Mouse (Mus musculus) thymus, adult 2 months (tissue): ENCODE measurements at regions not wholly inside any gene's neighbourhood (a gene's known extent, or its start where the extent isn't known, plus 50 kb on each side); places are given as distances from the start of the nearest gene placed in this dataset.

Source experiments
- CTCF ChIP-seq: fragments of 200-500 bp; IDR thresholded peaks from 2 replicates; pipeline ENCODE4 v1.5.1; 2012; ENCODE audit warnings: mild to moderate bottlenecking, control low read depth, low read length, moderate library complexity, borderline replicate concordance; ENCODE audit not compliant: control insufficient read depth, poor library complexity, insufficient read depth; ENCODE audit errors: extremely low read depth
- POLR2A ChIP-seq: fragments of 200-500 bp; IDR thresholded peaks from 2 replicates; pipeline ENCODE4 v1.6.1; 2012; ENCODE audit warnings: mild to moderate bottlenecking, low read length, control low read depth, moderate library complexity; ENCODE audit not compliant: control insufficient read depth, poor library complexity, insufficient read depth; ENCODE audit errors: extremely low read depth

DNA sequence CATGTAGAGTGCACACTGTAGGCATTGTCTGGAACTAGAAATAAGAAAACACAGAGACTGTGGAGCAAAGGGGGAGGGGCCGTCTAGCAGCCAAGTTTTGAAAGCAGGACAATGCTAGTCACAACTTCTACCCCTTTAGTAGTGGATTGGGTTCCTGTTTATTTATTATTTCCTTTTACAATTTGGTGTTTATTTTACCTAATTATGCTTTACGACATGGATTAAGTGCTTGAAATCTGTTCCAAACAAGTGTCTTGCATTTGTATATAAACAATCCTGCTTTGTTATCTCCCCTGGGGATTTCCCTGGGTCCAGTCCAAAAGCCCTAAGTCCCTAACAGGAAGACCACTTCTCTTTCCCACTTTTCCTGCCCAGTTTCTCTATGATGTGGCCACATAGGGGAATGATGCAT, 627.9 kb downstream of the Adgrl2 start:
- TF ChIP-seq CTCF (no peak), POLR2A (no peak)
